Mouse (Mus musculus) myocyte (in vitro differentiated cells): Measurements from ENCODE around the gene Muc1. TPM values are rescaled to one million over a fixed set of nuclear protein-coding genes. Genes with fewer than 3 reads are reported as not detected.

Experiments
- H3K27me3 ChIP-seq: one replicate; pipeline ENCODE4 v1.6.1; 2011; ENCODE audit not compliant: control insufficient read depth, insufficient read depth, insufficient read length
- H3K36me3 ChIP-seq: one replicate; pipeline ENCODE4 v1.6.1; 2011; ENCODE audit not compliant: control insufficient read depth, insufficient read depth
- H3K4me2 ChIP-seq: one replicate; pipeline ENCODE4 v1.6.1; 2011; ENCODE audit warnings: low read depth, control low read depth
- H3K4me3 ChIP-seq: one replicate; pipeline ENCODE4 v1.5.1; 2011; ENCODE audit warnings: mild to moderate bottlenecking, control low read depth, moderate library complexity
- H3K79me2 ChIP-seq: one replicate; pipeline ENCODE4 v1.6.1; 2011; ENCODE audit not compliant: control insufficient read depth, insufficient read depth
- H3ac ChIP-seq: one replicate; pipeline ENCODE4 v1.6.1; 2011; ENCODE audit not compliant: control insufficient read depth, insufficient read length
- CEBPB ChIP-seq: IDR thresholded peaks from 2 replicates; pipeline ENCODE4 v1.6.1; 2011; ENCODE audit warnings: mild to moderate bottlenecking, moderate library complexity; ENCODE audit not compliant: poor library complexity, insufficient read depth, severe bottlenecking
- E2F4 ChIP-seq: IDR thresholded peaks from one replicate; pipeline ENCODE4 v1.6.1; 2011; ENCODE audit warnings: mild to moderate bottlenecking, control low read depth, moderate library complexity; ENCODE audit not compliant: insufficient read depth
- MAX ChIP-seq: IDR thresholded peaks from one replicate; pipeline ENCODE4 v1.6.1; 2011; ENCODE audit warnings: low read depth, mild to moderate bottlenecking, control low read depth
- MYOD1 ChIP-seq, 3 experiments: IDR thresholded peaks; one replicate each; pipeline ENCODE4 v1.6.1; 2011; ENCODE audit warnings: control low read depth in 2 of 3, low read depth in 2 of 3, mild to moderate bottlenecking in 2 of 3, moderate library complexity in 1 of 3; ENCODE audit not compliant: insufficient read length in 2 of 3, control insufficient read depth in 1 of 3
- MYOG ChIP-seq, 3 experiments: IDR thresholded peaks; one replicate each; pipeline ENCODE4 v1.6.1; 2011; ENCODE audit warnings: control low read depth in 2 of 3, low read depth in 2 of 3, mild to moderate bottlenecking in 2 of 3; ENCODE audit not compliant: insufficient read length in 2 of 3, control insufficient read depth in 1 of 3, insufficient read depth in 1 of 3
- POLR2A ChIP-seq: IDR thresholded peaks from one replicate; pipeline ENCODE4 v1.6.1; 2011; ENCODE audit warnings: low read depth, mild to moderate bottlenecking, control low read depth, moderate library complexity; ENCODE audit not compliant: insufficient read length
- POLR2AphosphoS2 ChIP-seq: IDR thresholded peaks from one replicate; pipeline ENCODE4 v1.6.1; 2011; ENCODE audit warnings: low read depth, control low read depth; ENCODE audit not compliant: insufficient read length
- REST ChIP-seq: IDR thresholded peaks from one replicate; pipeline ENCODE4 v1.6.1; 2011; ENCODE audit warnings: mild to moderate bottlenecking, control low read depth, moderate library complexity; ENCODE audit not compliant: insufficient read depth, insufficient read length
- SRF ChIP-seq: IDR thresholded peaks from one replicate; pipeline ENCODE4 v1.6.1; 2011; ENCODE audit warnings: low read depth; ENCODE audit not compliant: control insufficient read depth, insufficient read length
- TCF12 ChIP-seq: IDR thresholded peaks from one replicate; pipeline ENCODE4 v1.6.1; 2011; ENCODE audit warnings: mild to moderate bottlenecking, control low read depth; ENCODE audit not compliant: poor library complexity, insufficient read depth, severe bottlenecking
- TCF3 ChIP-seq: IDR thresholded peaks from one replicate; pipeline ENCODE4 v1.6.1; 2011; ENCODE audit warnings: low read depth, control low read depth; ENCODE audit not compliant: insufficient read length
- USF1 ChIP-seq: IDR thresholded peaks from one replicate; pipeline ENCODE4 v1.6.1; 2011; ENCODE audit warnings: low read depth, mild to moderate bottlenecking, control low read depth, moderate library complexity
- polyA plus RNA-seq: library from polyadenylated mRNA; unstranded; fragments of >200 nt; fragmentation: generic; extraction: Trizol; gene quantifications from one replicate; pipeline ENCODE4 v1.2.1, GENCODE M21; 2012; ENCODE audit warnings: missing spikeins

The Muc1 gene
- polyA plus RNA-seq, 1 experiment = 0.37 TPM

- Histone ChIP-seq H3ac (no peak overlapping the region), H3K36me3 (no peaks in the 10 kb centered on the region), H3K4me2 (no peak overlapping the region), H3K27me3 (no peaks in the 10 kb centered on the region), H3K79me2 (no peaks in the 10 kb centered on the region), H3K4me3 (no peak overlapping the region)
- TF ChIP-seq E2F4 (no peak), REST (no peak), MYOG (IDR thresholded peaks at IDR 0.05; ENCODE audit: control insufficient read depth in 1 of 3, insufficient read depth in 1 of 3, insufficient read length in 2 of 3, low read depth in 2 of 3) (no peak), CEBPB (no peak), TCF3 (no peak), MAX (no peak), TCF12 (no peak), POLR2AphosphoS2 (no peak), USF1 (no peak), SRF (no peak), MYOD1 (IDR thresholded peaks at IDR 0.05; ENCODE audit: control insufficient read depth in 1 of 3, insufficient read length in 2 of 3, low read depth in 2 of 3) (no peak), POLR2A (no peak)
Observed at GRCm38 (mm10) chr3:89224796-89225195, 4.1 kb upstream of the Muc1 start.

- Histone ChIP-seq H3K36me3 (no peaks in the 10 kb centered on the region), H3K4me3 (no peak overlapping the region), H3ac (no peak overlapping the region), H3K4me2 (no peak overlapping the region), H3K27me3 (no peaks in the 10 kb centered on the region), H3K79me2 (no peaks in the 10 kb centered on the region)
- no peak for TF ChIP-seq CEBPB
- no peak for TF ChIP-seq POLR2AphosphoS2
- TF ChIP-seq MYOD1 (IDR thresholded peaks at IDR 0.05; ENCODE audit: control insufficient read depth in 1 of 3, insufficient read length in 2 of 3, low read depth in 2 of 3) = no peak
Observed at GRCm38 (mm10) chr3:89225321-89225815, 3.5 kb upstream of the Muc1 start.

GRCm38 (mm10) chr3:89225918-89226317 lies 2.9 kb upstream of the Muc1 start:
- H3K4me3 ChIP-seq = no peak overlapping the region
- H3ac ChIP-seq = no peak overlapping the region
- H3K4me2 ChIP-seq = no peak overlapping the region
- no peaks in the 10 kb centered on the region for H3K79me2 ChIP-seq
- H3K36me3 ChIP-seq = no peaks in the 10 kb centered on the region
- no peaks in the 10 kb centered on the region for H3K27me3 ChIP-seq
- TF ChIP-seq USF1 (no peak), TCF12 (no peak), MAX (no peak), POLR2AphosphoS2 (no peak), TCF3 (no peak), SRF (no peak), POLR2A (no peak), E2F4 (no peak), MYOD1 (IDR thresholded peaks at IDR 0.05; ENCODE audit: control insufficient read depth in 1 of 3, insufficient read length in 2 of 3, low read depth in 2 of 3) (no peak), REST (no peak), MYOG (IDR thresholded peaks at IDR 0.05; ENCODE audit: control insufficient read depth in 1 of 3, insufficient read depth in 1 of 3, insufficient read length in 2 of 3, low read depth in 2 of 3) (no peak), CEBPB (no peak)

GRCm38 (mm10) chr3:89226361-89226760 lies 2.5 kb upstream of the Muc1 start:
- H3K4me3 ChIP-seq = no peak overlapping the region
- no peaks in the 10 kb centered on the region for H3K27me3 ChIP-seq

GRCm38 (mm10) chr3:89226900-89227299 lies 2.0 kb upstream of the Muc1 start, which contains the start of gene Mtx1:
Gene Mtx1 (minus strand): TSS chr3:89227088.
- Histone ChIP-seq H3K4me2 (peak within 1 kb of the TSS; percentile 70), H3K4me3 (peak within 1 kb of the TSS; percentile 22), H3K36me3 (no peaks in the 10 kb centered on the region), H3ac (no peak within 1 kb of the TSS), H3K79me2 (no peaks in the 10 kb centered on the region), H3K27me3 (no peaks in the 10 kb centered on the region)
- TF ChIP-seq SRF (no peak), TCF3 (no peak), POLR2AphosphoS2 (no peak), REST (no peak), MYOD1 (IDR thresholded peaks at IDR 0.05; ENCODE audit: control insufficient read depth in 1 of 3, insufficient read length in 2 of 3, low read depth in 2 of 3) (no peak), CEBPB (no peak), MAX (no peak), POLR2A (no peak), E2F4 (no peak), USF1 (no peak), TCF12 (no peak)

More at GRCm38 (mm10) chr3:89226361-89226760, 2.5 kb upstream of the Muc1 start:
- Histone ChIP-seq H3ac (no peak overlapping the region), H3K36me3 (no peaks in the 10 kb centered on the region), H3K79me2 (no peaks in the 10 kb centered on the region), H3K4me2 (no peak overlapping the region)
- TF ChIP-seq REST (no peak), CEBPB (no peak), POLR2AphosphoS2 (no peak), TCF3 (no peak), SRF (no peak), POLR2A (no peak), MYOD1 (IDR thresholded peaks at IDR 0.05; ENCODE audit: control insufficient read depth in 1 of 3, insufficient read length in 2 of 3, low read depth in 2 of 3) (no peak), MAX (no peak), MYOG (IDR thresholded peaks at IDR 0.05; ENCODE audit: control insufficient read depth in 1 of 3, insufficient read depth in 1 of 3, insufficient read length in 2 of 3, low read depth in 2 of 3) (no peak), USF1 (no peak), E2F4 (no peak), TCF12 (no peak)
